Mouse (Mus musculus) neural tube, embryonic 13.5 days (tissue): ENCODE data around the gene Fam198a. TPM values are rescaled to one million over a fixed set of nuclear protein-coding genes. Genes with fewer than 3 reads are reported as not detected.
A peak's percentile ranks its signal among the peaks of the same experiment; 100 is the strongest.

Experiments used
- ATAC-seq: fragments of 200-750 bp; cut with Nextera tagmentation; 2 replicates; pipeline ENCODE4 v1.8.0; 2017; ENCODE audit warnings: low read depth, mild to moderate bottlenecking, moderate TSS enrichment, moderate library complexity
- H3K27ac ChIP-seq: fragments of 300-500 bp; sonication (generic); replicated peaks from 2 replicates; pipeline ENCODE4 v1.5.1; 2015; ENCODE audit warnings: moderate library complexity, mild to moderate bottlenecking, inconsistent platforms
- H3K27me3 ChIP-seq: fragments of 300-500 bp; sonication (generic); 2 replicates; pipeline ENCODE4 v1.6.1; 2015; ENCODE audit warnings: mild to moderate bottlenecking, inconsistent platforms
- H3K36me3 ChIP-seq: fragments of 300-500 bp; sonication (generic); 2 replicates; pipeline ENCODE4 v1.6.1; 2015; ENCODE audit warnings: mild to moderate bottlenecking, inconsistent platforms
- H3K4me1 ChIP-seq: fragments of 300-500 bp; sonication (generic); replicated peaks from 2 replicates; pipeline ENCODE4 v1.6.1; 2015; ENCODE audit warnings: inconsistent platforms
- H3K4me2 ChIP-seq: fragments of 300-500 bp; sonication (generic); 2 replicates; pipeline ENCODE4 v1.6.1; 2015; ENCODE audit warnings: inconsistent platforms, mild to moderate bottlenecking, moderate library complexity
- H3K4me3 ChIP-seq: fragments of 300-500 bp; sonication (generic); 2 replicates; pipeline ENCODE4 v1.5.1; 2015; ENCODE audit warnings: mild to moderate bottlenecking, inconsistent platforms
- H3K9ac ChIP-seq: fragments of 300-500 bp; sonication (generic); 2 replicates; pipeline ENCODE4 v1.6.1; 2015; ENCODE audit warnings: moderate library complexity, mild to moderate bottlenecking, inconsistent platforms
- H3K9me3 ChIP-seq: fragments of 300-500 bp; sonication (generic); 2 replicates; pipeline ENCODE4 v1.6.1; 2016; ENCODE audit warnings: inconsistent platforms
- WGBS: fragments of 180-500 bp; shearing (Covaris S2); methylation state at CpG from one replicate; pipeline ENCODE4 v1.1.7; 2015; 5-methylcytosine and 5-hydroxymethylcytosine counted together
- polyA plus RNA-seq: library from polyadenylated mRNA; unstranded; fragments of >200 nt; fragmentation: Nextera tagmentation; extraction: Ambion mirVana; gene quantifications from 2 replicates; pipeline ENCODE4 v1.2.1, GENCODE M21; 2015

The Fam198a gene
- polyA plus RNA-seq, 1 experiment from 2014 or later: 2.8 TPM

DNA sequence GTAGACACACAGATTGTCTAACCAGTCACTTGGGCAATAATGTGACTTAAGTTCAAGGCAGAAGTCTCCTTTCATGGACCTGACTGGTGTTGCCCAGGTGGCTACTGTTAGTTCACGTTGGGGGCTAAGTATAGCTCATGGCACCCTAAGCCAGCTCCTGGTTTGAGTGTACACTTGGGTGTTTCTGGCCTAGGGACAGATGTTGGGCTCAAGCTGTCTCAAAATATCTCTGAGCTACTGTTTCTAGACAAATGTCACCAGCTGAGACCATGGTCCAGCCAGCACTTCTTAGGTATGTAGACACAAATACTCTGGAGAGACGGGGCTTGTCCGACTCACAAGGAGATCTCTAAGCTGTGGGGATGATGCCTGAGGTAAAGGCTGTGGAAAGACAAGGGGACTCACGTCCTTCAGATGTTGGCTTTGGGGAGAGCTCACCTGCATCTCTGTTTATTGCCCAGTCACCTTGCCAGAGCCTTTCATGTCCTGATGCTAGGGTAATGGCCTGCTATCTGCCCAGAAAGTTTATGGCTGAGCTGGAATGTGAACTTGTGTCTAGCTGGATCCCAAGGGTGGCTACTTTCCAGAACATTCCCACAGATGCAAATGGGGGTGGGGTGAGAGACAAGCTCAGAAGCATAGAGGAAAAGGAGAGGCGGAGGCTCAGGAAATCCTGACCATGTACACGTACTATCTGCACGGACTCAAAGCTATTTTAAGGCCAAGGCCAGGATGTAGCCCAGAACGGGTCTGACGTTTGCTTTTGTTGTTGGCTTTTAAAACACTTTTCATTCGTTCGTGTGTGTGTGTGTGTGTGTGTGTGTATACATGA, 77.3 kb downstream of the Fam198a start:
- no peak for ATAC-seq
- Histone ChIP-seq H3K36me3 (no peaks in the 10 kb centered on the region), H3K9ac (no peak overlapping the region), H3K4me2 (no peak overlapping the region), H3K27me3 (no peaks in the 10 kb centered on the region), H3K9me3 (no peaks in the 10 kb centered on the region), H3K4me1 (peaks cover 26% of the 10 kb centered on the region), H3K27ac (peak overlapping the region; percentile 42), H3K4me3 (no peak overlapping the region)
- WGBS: 86% methylated on average over 11 of the region's 11 CpGs

DNA sequence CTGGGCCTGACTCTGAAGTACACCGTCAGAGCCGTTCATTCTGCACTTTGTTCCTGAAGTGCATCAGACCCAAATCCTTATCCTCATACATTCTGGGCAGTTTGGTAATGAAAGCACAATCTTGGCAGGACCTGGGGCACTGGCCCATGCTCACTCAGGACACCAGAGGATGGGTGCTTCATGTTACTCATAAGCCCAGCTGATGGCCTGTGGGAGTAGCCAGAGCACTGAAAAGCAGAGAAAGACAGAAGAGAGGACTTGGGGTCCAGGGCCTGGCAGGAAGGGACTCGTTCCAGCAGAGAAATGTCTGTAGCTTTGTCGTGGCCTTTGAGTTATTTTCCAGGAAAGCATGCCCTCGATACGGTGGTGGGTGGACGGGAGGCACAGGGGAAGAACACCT, 79.0 kb downstream of the Fam198a start:
- 94% methylated on average over 7 of the region's 7 CpGs for WGBS
- Histone ChIP-seq H3K9ac (no peak overlapping the region), H3K9me3 (no peaks in the 10 kb centered on the region), H3K27ac (no peak overlapping the region), H3K36me3 (no peaks in the 10 kb centered on the region), H3K4me3 (no peak overlapping the region), H3K4me1 (peaks cover 26% of the 10 kb centered on the region), H3K27me3 (no peaks in the 10 kb centered on the region), H3K4me2 (no peak overlapping the region)
- ATAC-seq: no peak

Other genes with a start within 250 kb of the Fam198a start
- 22.7 and 25.2 TPM in 2 replicates for gene Sec22c, start 245.5 kb upstream of the Fam198a start, polyA plus RNA-seq
- 162 and 189 TPM in 2 replicates for gene Ss18l2, start 240.7 kb upstream of the Fam198a start, polyA plus RNA-seq
- gene Nktr, start 231.8 kb upstream of the Fam198a start, polyA plus RNA-seq: 56.5 and 58.6 TPM in 2 replicates
- 18.2 and 19.2 TPM in 2 replicates for gene Zfp651, start 191.7 kb upstream of the Fam198a start, polyA plus RNA-seq
- gene Klhl40, start 173.4 kb upstream of the Fam198a start, polyA plus RNA-seq: 0.95 and 2.0 TPM in 2 replicates
- gene Hhatl, start 158.5 kb upstream of the Fam198a start, polyA plus RNA-seq: 0.10 and 0.37 TPM in 2 replicates
- gene Ccdc13, start 111.5 kb upstream of the Fam198a start, polyA plus RNA-seq: 2.8 and 3.0 TPM in 2 replicates
- gene Higd1a, start 92.6 kb upstream of the Fam198a start, polyA plus RNA-seq: 129 and 150 TPM in 2 replicates
- 1.2 and 1.4 TPM in 2 replicates for gene Ackr2, start 52.6 kb upstream of the Fam198a start, polyA plus RNA-seq
- gene Cyp8b1, start 34.7 kb upstream of the Fam198a start, polyA plus RNA-seq: not detected in 2 replicates
- gene Pomgnt2, start 46.1 kb downstream of the Fam198a start, polyA plus RNA-seq: 22.1 and 25.1 TPM in 2 replicates
- 60.2 and 62.8 TPM in 2 replicates for gene Snrk, start 166.3 kb downstream of the Fam198a start, polyA plus RNA-seq